Comparison of ENCODE assay signal across 8 mouse cellular contexts in genomic region chr16:4560145-4560952, GRCm38 (mm10). TPM values are rescaled to one million over a fixed set of nuclear protein-coding genes. Genes with fewer than 3 reads are reported as not detected.
A peak's percentile ranks its signal among the peaks of the same experiment; 100 is the strongest.
DNase-seq lines count a peak whose midpoint lies in the region; ATAC-seq and TF ChIP-seq lines count a peak whose summit lies in the region.

No protein-coding gene starts in this region.

- DNase-seq in Muller cell, postnatal 12 days (ENCODE audit: inconsistent ontology term) = peak; percentile 53
- DNase-seq in cerebellum, adult 2 months = peak; percentile 69 to 71
- DNase-seq in layer of hippocampus, adult 9-11 months = peak; percentile 57
- DNase-seq in lung, postnatal 0 days (ENCODE audit: low spot score) = peak; percentile 87
- DNase-seq in ovary, postnatal 10 days (ENCODE audit: low spot score) = peak; percentile 49
- peak; percentile 82 for DNase-seq in thymus, postnatal 14 days

- peak overlapping the region; percentile 75 for H3K27ac ChIP-seq in cerebellum, adult 2 months (ENCODE audit: insufficient read depth, low read length)
- H3K27ac ChIP-seq in forebrain, embryonic 16.5 days (ENCODE audit: low read length) = peak overlapping the region; percentile 93
- H3K27ac ChIP-seq in lung, postnatal 0 days (ENCODE audit: low read length) = peak overlapping the region; percentile 93

- H3K4me1 ChIP-seq in cerebellum, adult 2 months (ENCODE audit: control insufficient read depth, insufficient read depth, low read length) = no peaks in the 10 kb centered on the region; the same call in 1 of the 2 replicates
- H3K4me1 ChIP-seq in forebrain, embryonic 16.5 days (replicated peaks; ENCODE audit: control insufficient read depth, insufficient read depth, low read length) = peaks cover 20% of the 10 kb centered on the region
- H3K4me1 ChIP-seq in lung, postnatal 0 days (ENCODE audit: insufficient read depth, low read depth, low read length) = peaks cover 8% of the 10 kb centered on the region; the same call in 1 of the 2 replicates

- TF ChIP-seq EP300 in lung, postnatal 0 days (IDR thresholded peaks at IDR 0.05) = no peak

- H3K4me2 ChIP-seq in forebrain, embryonic 16.5 days (ENCODE audit: low read length) = peak overlapping the region; percentile 90
- H3K4me2 ChIP-seq in lung, postnatal 0 days (replicated peaks; ENCODE audit: low read depth, low read length) = peak overlapping the region; percentile 99

- 1% methylated on average over 43 of the region's 43 CpGs for WGBS in cerebellum, adult 2 months
- WGBS in forebrain, embryonic 16.5 days = under 1% methylated on average over 43 of the region's 43 CpGs
- WGBS in lung, postnatal 0 days = under 1% methylated on average over 33 of the region's 43 CpGs

- no peaks in the 10 kb centered on the region for H3K9me3 ChIP-seq in forebrain, embryonic 16.5 days (ENCODE audit: control insufficient read depth, low read length)
- H3K9me3 ChIP-seq in lung, postnatal 0 days (ENCODE audit: low read length) = no peaks in the 10 kb centered on the region

- peak; percentile 51 for TF ChIP-seq CTCF in cerebellum, adult 2 months (IDR thresholded peaks at IDR 0.05; ENCODE audit: borderline replicate concordance, insufficient read depth, low read depth, low read length)
- peak; percentile 86 for TF ChIP-seq CTCF in lung, postnatal 0 days (IDR thresholded peaks at IDR 0.05)

- no peak; the same call in 1 of the 2 replicates for TF ChIP-seq POLR2A in cerebellum, adult 2 months (IDR thresholded peaks at IDR 0.05; ENCODE audit: borderline replicate concordance, insufficient read depth, low read length)

- H3K4me3 ChIP-seq in cerebellum, adult 2 months (replicated peaks; ENCODE audit: insufficient read depth, low read depth, low read length) = peak overlapping the region; percentile 87
- H3K4me3 ChIP-seq in forebrain, embryonic 16.5 days (replicated peaks; ENCODE audit: low read length) = peak overlapping the region; percentile 70
- peak overlapping the region; percentile 71 for H3K4me3 ChIP-seq in lung, postnatal 0 days (ENCODE audit: low read depth, low read length)

- H3K9ac ChIP-seq in forebrain, embryonic 16.5 days (replicated peaks; ENCODE audit: low read depth, low read length) = peak overlapping the region; percentile 76
- peak overlapping the region; percentile 39 for H3K9ac ChIP-seq in lung, postnatal 0 days (replicated peaks; ENCODE audit: low read depth)

- no peaks in the 10 kb centered on the region for H3K36me3 ChIP-seq in forebrain, embryonic 16.5 days (ENCODE audit: control insufficient read depth, insufficient read depth)
- no peaks in the 10 kb centered on the region for H3K36me3 ChIP-seq in lung, postnatal 0 days (ENCODE audit: insufficient read depth, low read length)

- peak; percentile 32 for ATAC-seq in forebrain, embryonic 16.5 days
- ATAC-seq in hematopoietic stem cell, adult 5-6 weeks (replicated peaks in 1 of 2; ENCODE audit: insufficient read depth in 1 of 2, low FRiP score in 2 of 2, low TSS enrichment in 1 of 2, low read depth in 1 of 2, poor library complexity in 2 of 2, severe bottlenecking in 2 of 2) = peak; percentile 33 to 41
- ATAC-seq in lung, postnatal 0 days = peak; percentile 52

- no peaks in the 10 kb centered on the region for H3K27me3 ChIP-seq in cerebellum, adult 2 months (ENCODE audit: control insufficient read depth, insufficient read depth, low read length)
- no peaks in the 10 kb centered on the region for H3K27me3 ChIP-seq in forebrain, embryonic 16.5 days (replicated peaks; ENCODE audit: control insufficient read depth, insufficient read depth, low read length)
- H3K27me3 ChIP-seq in lung, postnatal 0 days (replicated peaks; ENCODE audit: insufficient read depth, low read length) = no peaks in the 10 kb centered on the region

RNA-seq across cellular contexts. Expression of gene Tfap4, which starts 0.7 kb away (rescaled TPM):
- polyA plus RNA-seq in cerebellum, adult 2 months (2012; rRNA removed) = 9.8 and 9.9 TPM in 2 replicates
- polyA plus RNA-seq in forebrain, embryonic 16.5 days (2015; fragmentation: Nextera tagmentation; extraction: Ambion mirVana) = 13.2 and 14.9 TPM in 2 replicates
- 49.7 and 59.2 TPM in 2 replicates for total RNA-seq in hematopoietic stem cell, adult 5-6 weeks (2017)
- 5.7 and 6.4 TPM in 2 replicates for polyA plus RNA-seq in lung, postnatal 0 days (2015; fragmentation: Nextera tagmentation; extraction: Ambion mirVana)

RNA-seq across cellular contexts. Expression of gene Srl, which starts 18.7 kb away (rescaled TPM):
- polyA plus RNA-seq in cerebellum, adult 2 months (2012; rRNA removed) = 8.8 and 10.0 TPM in 2 replicates
- 45.2 and 48.8 TPM in 2 replicates for polyA plus RNA-seq in forebrain, embryonic 16.5 days (2015; fragmentation: Nextera tagmentation; extraction: Ambion mirVana)
- total RNA-seq in hematopoietic stem cell, adult 5-6 weeks (2017) = 21.6 and 34.5 TPM in 2 replicates
- 5.5 and 6.6 TPM in 2 replicates for polyA plus RNA-seq in lung, postnatal 0 days (2015; fragmentation: Nextera tagmentation; extraction: Ambion mirVana)

RNA-seq across cellular contexts. Expression of gene Glis2, which starts 34.2 kb away (rescaled TPM):
- polyA plus RNA-seq in cerebellum, adult 2 months (2012; rRNA removed) = 16.0 and 19.5 TPM in 2 replicates
- polyA plus RNA-seq in forebrain, embryonic 16.5 days (2015; fragmentation: Nextera tagmentation; extraction: Ambion mirVana) = 10.8 and 12.1 TPM in 2 replicates
- 1.7 and 4.3 TPM in 2 replicates for total RNA-seq in hematopoietic stem cell, adult 5-6 weeks (2017)
- 20.7 and 26.5 TPM in 2 replicates for polyA plus RNA-seq in lung, postnatal 0 days (2015; fragmentation: Nextera tagmentation; extraction: Ambion mirVana)

Comparison
In these comparisons a context has a peak if more than half of its experiments do, and no peak if none do; other contexts are left out.
1. Peak in every context shown above with its lines: DNase-seq, ATAC-seq, H3K4me3 ChIP-seq and H3K27ac ChIP-seq.